Mouse (Mus musculus) lung, postnatal 14 days (tissue): Measurements from ENCODE around the gene Exoc3l4.
A peak's percentile ranks its signal among the peaks of the same experiment; 100 is the strongest.

Source experiments
- DNase-seq: peaks from one replicate; pipeline ENCODE4 v3.0.0; 2021

Gene Exoc3l4

GRCm38 (mm10) chr12:111416921-111417779 is at the start of gene Exoc3l4:
Exoc3l4 (plus strand) TSS chr12:111417017.
- DNase-seq: no peak

DNA sequence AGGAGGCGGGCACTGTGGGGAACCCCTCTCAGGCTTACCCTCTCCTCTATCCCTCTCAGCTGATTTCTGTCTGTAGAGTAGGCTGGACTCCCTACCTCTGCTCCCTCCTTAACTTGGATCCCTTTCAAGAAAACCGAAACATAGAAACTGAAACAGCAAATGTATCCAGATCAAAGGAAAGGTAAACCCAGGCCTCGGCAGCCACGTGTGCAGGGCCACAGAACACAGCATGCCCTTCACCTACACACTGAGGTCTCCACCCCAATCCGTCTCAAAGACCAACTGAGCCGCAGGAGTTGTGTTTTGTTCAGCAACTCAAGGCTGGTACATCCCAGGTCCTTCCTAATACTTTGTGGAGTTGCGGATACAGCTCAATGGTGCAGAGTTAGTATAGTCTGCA is 49.8 kb upstream of the Exoc3l4 start:
- DNase-seq: no peak

GRCm38 (mm10) chr12:111370249-111370648 is 46.6 kb upstream of the Exoc3l4 start:
- DNase-seq: no peak

DNA sequence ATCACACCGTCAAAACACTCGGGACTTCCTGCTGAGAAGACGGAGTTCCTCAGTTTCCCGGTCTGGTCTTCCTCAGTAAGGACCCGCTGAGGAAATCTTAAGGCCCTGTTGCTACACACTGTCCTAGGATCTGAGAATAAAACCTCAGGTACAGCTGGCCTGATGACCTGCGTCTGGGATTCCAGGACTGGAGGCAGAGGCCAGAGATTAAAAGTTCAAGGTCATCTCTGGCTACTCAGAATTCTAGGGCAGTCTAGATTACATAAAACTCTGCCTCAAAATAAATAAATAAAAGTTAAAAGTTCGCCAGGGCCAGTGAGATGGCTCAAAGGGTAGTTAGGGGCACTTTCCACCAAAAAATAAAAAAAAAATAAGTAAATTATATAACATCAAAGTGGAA is 44.9 kb upstream of the Exoc3l4 start:
- DNase-seq: no peak

DNA sequence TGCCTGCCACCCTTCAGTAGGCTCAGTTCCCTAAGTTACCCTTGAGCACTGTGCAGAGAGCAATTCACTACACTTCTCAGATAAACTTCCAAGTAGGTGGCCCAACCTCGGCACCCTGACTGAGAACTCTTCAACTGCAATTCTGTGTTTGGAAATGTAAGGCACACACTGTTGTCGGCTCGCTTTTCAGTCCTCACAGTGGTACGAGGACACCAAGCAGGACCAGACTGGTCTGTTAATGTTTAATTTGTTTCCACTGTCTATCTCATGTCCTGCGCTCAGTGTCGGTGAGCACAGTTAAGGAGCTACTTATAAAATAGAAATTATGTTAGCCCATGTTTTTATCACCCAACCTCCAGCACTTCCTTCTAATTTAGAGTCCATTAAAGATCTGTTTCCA is 43.4 kb upstream of the Exoc3l4 start:
- no peak for DNase-seq

GRCm38 (mm10) chr12:111374727-111375126 is 42.1 kb upstream of the Exoc3l4 start:
- DNase-seq: no peak

- no peak for DNase-seq
Measured at GRCm38 (mm10) chr12:111375559-111375958, 41.3 kb upstream of the Exoc3l4 start.

DNA sequence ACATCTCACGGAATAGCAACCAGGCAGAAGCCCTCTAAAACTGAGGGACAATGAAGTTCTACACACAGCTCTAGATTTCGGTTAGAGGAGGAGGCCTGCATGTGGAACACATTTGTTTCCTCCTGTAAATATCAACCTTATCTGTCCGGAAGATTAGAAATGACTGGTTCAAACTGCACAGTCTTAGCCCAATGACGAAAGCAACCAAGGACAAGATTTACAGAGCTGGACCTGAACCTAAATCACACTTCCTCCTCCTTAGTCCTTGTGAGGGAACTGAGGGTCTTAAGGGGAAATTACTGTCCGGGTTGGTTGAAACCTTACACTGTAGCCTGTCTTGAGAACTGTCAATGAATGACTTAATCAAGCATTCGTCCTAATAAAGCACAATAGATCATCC is 40.8 kb upstream of the Exoc3l4 start:
- no peak for DNase-seq

- peak; percentile 75 for DNase-seq
Measured at GRCm38 (mm10) chr12:111376826-111377331, 39.9 kb upstream of the Exoc3l4 start.

DNA sequence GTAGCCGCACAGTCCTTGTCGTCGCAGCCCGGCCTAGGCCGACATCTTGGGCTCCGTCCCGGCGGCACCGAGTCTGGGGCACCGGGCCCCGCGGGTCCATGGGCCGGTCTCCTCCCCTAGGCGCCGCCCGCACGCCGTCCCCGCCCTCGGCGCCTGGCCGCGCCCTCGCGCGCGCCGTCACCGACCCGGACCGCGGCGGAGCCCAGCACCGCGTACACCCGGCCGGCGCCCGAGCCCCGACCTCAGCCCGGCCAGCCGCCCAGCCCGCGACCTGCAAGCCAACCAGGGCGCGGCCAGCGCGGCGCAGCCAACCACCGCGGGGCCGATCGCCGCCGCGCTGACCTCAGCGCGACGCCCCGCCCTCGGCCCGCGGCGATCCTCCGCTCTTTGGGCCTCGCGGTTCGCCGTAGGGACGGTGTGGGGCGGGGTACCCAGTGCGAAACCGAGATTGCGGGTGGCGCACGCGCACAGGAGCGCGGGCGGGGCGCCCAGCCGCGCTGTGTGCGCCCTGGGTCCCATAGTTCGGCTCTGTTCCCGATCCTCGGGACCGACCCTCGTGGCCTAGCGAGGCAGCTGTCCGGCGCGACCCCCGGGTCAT is 39.3 kb upstream of the Exoc3l4 start, which contains the start of gene Cdc42bpb:
Cdc42bpb (minus strand) TSS at position 343 of the 598 bp plus-strand sequence.
- DNase-seq: peak; percentile 93

- DNase-seq: peak; percentile 48
Measured at GRCm38 (mm10) chr12:111377986-111378490, 38.8 kb upstream of the Exoc3l4 start.

DNA sequence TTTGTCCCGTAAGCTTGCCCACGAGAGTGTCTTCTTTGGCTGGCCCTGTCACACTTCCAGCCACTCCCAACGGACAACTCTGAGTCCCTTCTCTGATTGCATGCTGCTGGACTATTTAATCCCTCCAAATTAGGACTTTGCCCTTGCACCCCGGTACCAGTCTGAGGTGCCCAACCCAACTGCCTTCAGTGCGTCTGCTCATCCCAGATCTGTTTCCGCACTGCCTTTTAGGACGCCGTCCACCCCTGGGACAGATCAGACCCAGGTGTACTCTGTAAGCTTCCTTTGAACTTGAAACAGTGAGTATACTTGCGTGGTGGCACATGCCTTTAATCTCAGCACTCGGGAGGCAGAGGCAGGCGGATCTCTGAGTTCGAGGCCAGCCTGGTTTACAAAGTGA is 38.0 kb upstream of the Exoc3l4 start:
- DNase-seq: no peak

GRCm38 (mm10) chr12:111385883-111386641 is 30.8 kb upstream of the Exoc3l4 start:
- no peak for DNase-seq

DNA sequence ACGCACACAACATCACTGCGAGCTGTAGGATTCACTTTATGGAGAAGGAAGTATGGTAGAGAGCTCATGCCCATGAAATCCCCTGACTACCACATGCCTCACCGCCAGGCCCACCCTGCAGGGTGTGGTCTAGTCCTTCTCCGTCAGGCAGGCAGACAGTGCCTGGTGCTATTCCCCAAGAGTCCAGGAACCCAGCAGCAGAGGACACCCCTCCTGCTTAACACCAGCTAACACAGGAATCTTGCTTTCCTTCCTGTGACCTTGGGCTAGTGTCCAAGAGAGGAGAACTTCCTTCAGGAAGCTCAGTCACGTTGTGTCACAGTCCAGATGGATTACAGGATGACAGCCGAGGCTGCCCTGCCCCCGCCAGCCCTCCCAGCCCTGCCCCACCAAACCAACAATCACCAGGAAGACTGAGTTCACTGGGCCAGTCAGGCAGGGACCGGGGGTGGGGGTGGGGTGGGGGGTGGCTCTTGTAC is 30.1 kb upstream of the Exoc3l4 start:
- DNase-seq: peak; percentile 68

DNA sequence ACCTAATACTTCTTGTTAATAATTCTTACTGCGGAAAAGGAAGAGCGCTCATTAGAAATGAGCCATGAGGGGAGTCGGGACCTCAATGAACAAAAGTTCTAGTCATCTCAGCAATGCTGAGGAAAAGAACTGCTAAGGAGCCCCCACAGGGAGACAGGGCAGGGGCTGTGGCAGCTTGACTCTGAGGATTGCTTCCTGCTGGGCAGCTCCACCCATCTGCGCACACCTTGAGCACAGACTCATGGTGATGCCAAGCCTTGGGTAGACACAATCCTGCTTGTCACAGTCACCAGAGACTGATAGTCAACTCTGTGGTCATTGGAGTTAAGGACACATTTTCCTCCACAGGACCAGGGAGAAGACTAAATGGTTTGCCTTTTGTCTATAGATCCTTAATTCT is 29.7 kb upstream of the Exoc3l4 start:
- no peak for DNase-seq

DNA sequence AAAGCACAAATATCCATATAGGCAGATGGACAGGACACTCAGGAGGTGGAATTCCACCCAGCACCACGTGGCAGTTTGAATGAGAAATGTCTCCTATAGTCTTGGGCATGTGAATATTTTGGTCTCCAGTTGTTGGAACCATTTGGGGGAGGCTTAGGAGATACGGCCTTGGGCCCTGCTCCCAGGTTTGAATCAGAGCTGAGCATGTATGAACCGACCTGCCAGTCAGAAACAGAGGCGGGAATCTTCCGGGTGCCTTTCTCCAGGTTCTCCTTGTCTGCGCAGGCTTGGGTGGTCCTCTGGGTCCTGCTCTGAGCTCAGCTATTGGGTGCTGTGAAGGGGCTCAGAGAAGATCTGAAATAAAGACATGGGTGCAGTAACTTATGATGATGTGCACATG is 22.8 kb upstream of the Exoc3l4 start:
- DNase-seq: no peak

DNA sequence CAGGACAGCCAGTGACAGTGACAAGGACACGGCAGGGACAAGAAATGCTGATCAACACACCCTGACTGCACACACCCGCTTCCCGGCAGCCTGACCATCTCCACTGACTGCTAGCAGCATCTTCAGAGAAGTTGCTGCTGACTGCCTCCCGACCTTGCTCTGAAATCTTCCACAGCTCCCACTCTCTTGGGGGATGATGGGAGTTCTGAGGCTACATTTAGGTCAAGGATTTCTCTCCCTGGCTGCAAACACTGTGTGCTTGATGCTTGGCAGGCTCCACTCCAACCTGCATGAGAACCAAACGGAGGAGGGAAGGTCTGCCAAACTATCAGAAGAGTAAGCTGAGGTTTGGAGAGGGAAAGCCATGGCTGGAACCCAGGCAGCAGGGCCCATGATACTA is 19.8 kb upstream of the Exoc3l4 start:
- DNase-seq: no peak

- peak; percentile 84 for DNase-seq
Measured at GRCm38 (mm10) chr12:111401454-111402184, 15.2 kb upstream of the Exoc3l4 start.

DNA sequence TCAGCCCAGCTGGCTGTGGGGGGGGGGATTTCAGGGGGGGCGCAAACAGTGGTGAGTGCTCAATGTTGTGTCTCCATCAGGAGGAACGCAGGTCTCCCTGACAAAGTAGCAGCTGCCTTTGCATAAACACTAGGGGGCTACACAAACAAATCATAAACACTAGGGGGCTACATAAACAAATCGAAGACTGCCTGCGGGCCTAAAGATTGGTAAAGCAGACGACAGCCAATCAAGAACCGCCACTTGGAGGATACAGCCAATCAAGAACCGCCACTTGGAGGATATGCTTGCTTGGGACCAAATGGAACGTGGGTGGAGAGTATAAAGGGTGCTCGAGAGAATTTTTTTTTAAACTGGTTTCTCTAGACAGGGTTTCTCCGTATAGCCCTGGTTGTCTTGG is 11.9 kb upstream of the Exoc3l4 start:
- no peak for DNase-seq

DNA sequence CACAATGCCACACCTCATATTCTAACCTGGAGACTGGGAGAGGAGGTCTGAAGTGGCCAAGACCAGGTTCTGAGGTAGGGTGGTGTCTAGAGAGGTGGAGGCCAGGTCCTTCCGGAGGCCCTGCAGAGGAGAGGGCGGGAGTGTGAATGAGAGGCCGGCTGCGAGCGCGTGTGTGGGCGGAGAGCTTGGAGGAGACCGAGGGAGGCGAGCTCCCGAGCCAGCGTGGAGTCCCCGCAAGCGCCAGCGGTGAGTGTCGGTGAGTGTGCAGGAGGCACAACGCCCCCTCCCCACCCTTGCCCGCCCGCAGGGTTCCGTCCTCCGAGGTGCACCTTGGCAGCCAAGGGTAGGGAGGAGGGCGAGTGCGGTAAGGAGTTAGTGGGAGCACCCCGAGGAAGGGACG is 10.2 kb upstream of the Exoc3l4 start, which contains the start of gene Lbhd2:
Lbhd2 (plus strand) TSS at position 188 of the 400 bp plus-strand sequence.
- no peak for DNase-seq

DNA sequence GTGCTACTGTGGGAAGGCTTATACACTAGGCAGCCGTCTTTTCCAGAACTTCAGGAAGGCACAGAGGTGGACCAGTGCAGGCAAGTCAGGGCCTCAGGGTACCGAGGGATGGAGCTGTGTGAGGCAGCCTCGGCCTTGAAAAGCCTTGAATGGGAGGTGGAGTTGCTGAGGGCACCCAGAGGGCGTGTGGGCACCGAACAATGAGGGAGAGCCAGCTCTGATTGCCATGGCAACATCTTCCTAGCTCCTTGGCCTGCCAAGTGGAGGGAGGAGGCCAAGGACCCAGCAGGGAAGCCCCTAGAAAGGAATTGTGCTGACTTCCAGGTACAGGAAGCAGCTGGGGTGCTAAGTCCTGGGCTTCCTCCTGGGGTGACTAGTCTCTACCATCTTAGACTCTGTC is 7.2 kb upstream of the Exoc3l4 start:
- no peak for DNase-seq
